Mouse (Mus musculus) kidney, embryonic 14.5 days (tissue): ENCODE data around the gene Gm13693. TPM values are rescaled to one million over a fixed set of nuclear protein-coding genes. Genes with fewer than 3 reads are reported as not detected.
"Not testable (repeated sequence)": the region's sequence is repeated elsewhere in the genome, so short reads cannot be mapped to it uniquely, and the experiment has no call there.

Experiments used
- ATAC-seq: fragments of 200-750 bp; cut with Nextera tagmentation; 2 replicates; pipeline ENCODE4 v1.8.0; 2017; ENCODE audit warnings: moderate number of reproducible peaks, mild to moderate bottlenecking, moderate TSS enrichment, moderate library complexity; ENCODE audit not compliant: low FRiP score, low TSS enrichment
- H3K27ac ChIP-seq: fragments of 300-500 bp; sonication (generic); 2 replicates; pipeline ENCODE4 v1.5.1; 2014; ENCODE audit warnings: low read depth, mild to moderate bottlenecking, low read length, moderate library complexity, mixed read lengths
- H3K27me3 ChIP-seq: fragments of 300-500 bp; sonication (generic); 2 replicates; pipeline ENCODE4 v1.6.1; 2014; ENCODE audit warnings: mild to moderate bottlenecking, low read length; ENCODE audit not compliant: control insufficient read depth, insufficient read depth
- H3K36me3 ChIP-seq: fragments of 300-500 bp; sonication (generic); 2 replicates; pipeline ENCODE4 v1.6.1; 2014; ENCODE audit warnings: low read length, mixed read lengths; ENCODE audit not compliant: control insufficient read depth, insufficient read depth
- H3K4me1 ChIP-seq: fragments of 300-500 bp; sonication (generic); 2 replicates; pipeline ENCODE4 v1.6.1; 2014; ENCODE audit warnings: low read length, mixed read lengths; ENCODE audit not compliant: control insufficient read depth, insufficient read depth
- H3K4me2 ChIP-seq: fragments of 300-500 bp; sonication (generic); replicated peaks from 2 replicates; pipeline ENCODE4 v1.6.1; 2014; ENCODE audit warnings: low read depth, mild to moderate bottlenecking, low read length
- H3K4me3 ChIP-seq: fragments of 300-500 bp; sonication (generic); 2 replicates; pipeline ENCODE4 v1.5.1; 2014; ENCODE audit warnings: mild to moderate bottlenecking, low read length
- H3K9ac ChIP-seq: fragments of 300-500 bp; sonication (generic); 2 replicates; pipeline ENCODE4 v1.6.1; 2014; ENCODE audit warnings: low read depth, mild to moderate bottlenecking, low read length, moderate library complexity
- H3K9me3 ChIP-seq: fragments of 300-500 bp; sonication (generic); 2 replicates; pipeline ENCODE4 v1.6.1; 2016; ENCODE audit warnings: low read length; ENCODE audit not compliant: control insufficient read depth
- WGBS: fragments of 180-500 bp; shearing (Covaris S2); extraction: QIAGEN DNeasy Blood & Tissue Kit; methylation state at CpG from one replicate; pipeline ENCODE4 v1.1.7; 2014; 5-methylcytosine and 5-hydroxymethylcytosine counted together
- polyA plus RNA-seq: library from polyadenylated mRNA; unstranded; fragments of >200 nt; fragmentation: Nextera tagmentation; extraction: Ambion mirVana; gene quantifications from 2 replicates; pipeline ENCODE4 v1.2.1, GENCODE M21; 2014

Gene Gm13693
- polyA plus RNA-seq, 1 experiment from 2014 or later = not detected

DNA sequence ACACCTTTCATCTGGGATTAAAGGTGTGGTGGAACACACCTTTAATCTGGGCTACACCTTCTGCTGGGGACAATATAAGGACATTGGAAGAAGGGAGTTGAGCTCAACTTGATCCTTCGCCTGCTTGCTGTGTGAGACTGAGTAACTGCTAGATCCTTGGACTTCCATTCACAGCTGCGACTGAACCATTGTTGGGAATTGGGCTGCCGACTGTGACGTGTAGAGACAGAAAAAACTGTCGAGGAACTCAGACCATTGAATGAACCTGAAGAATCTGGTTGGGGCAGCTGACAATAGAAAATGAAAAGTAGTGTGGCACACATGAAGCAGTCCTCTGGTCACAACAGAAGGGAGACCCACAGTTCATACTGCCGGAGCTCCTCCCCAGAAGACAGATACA is 23.1 kb downstream of the Gm13693 start, which contains the start of gene Gm13697:
Gene Gm13697 (plus strand): TSS at position 301 of the 400 bp plus-strand sequence.
- H3K4me2 ChIP-seq, H3K4me3 ChIP-seq, H3K36me3 ChIP-seq, H3K27me3 ChIP-seq, H3K9me3 ChIP-seq, ATAC-seq, H3K27ac ChIP-seq, H3K4me1 ChIP-seq, H3K9ac ChIP-seq: not testable (repeated sequence)
- WGBS = no CpG with 5 or more reads among the region's 6 CpGs

DNA sequence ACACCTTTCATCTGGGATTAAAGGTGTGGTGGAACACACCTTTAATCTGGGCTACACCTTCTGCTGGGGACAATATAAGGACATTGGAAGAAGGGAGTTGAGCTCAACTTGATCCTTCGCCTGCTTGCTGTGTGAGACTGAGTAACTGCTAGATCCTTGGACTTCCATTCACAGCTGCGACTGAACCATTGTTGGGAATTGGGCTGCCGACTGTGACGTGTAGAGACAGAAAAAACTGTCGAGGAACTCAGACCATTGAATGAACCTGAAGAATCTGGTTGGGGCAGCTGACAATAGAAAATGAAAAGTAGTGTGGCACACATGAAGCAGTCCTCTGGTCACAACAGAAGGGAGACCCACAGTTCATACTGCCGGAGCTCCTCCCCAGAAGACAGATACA is 28.9 kb downstream of the Gm13693 start, which contains the start of gene Gm13691:
Gene Gm13691 (plus strand): TSS at position 301 of the 400 bp plus-strand sequence.
- not testable (repeated sequence) for H3K36me3 ChIP-seq, ATAC-seq
- WGBS = no CpG with 5 or more reads among the region's 6 CpGs

DNA sequence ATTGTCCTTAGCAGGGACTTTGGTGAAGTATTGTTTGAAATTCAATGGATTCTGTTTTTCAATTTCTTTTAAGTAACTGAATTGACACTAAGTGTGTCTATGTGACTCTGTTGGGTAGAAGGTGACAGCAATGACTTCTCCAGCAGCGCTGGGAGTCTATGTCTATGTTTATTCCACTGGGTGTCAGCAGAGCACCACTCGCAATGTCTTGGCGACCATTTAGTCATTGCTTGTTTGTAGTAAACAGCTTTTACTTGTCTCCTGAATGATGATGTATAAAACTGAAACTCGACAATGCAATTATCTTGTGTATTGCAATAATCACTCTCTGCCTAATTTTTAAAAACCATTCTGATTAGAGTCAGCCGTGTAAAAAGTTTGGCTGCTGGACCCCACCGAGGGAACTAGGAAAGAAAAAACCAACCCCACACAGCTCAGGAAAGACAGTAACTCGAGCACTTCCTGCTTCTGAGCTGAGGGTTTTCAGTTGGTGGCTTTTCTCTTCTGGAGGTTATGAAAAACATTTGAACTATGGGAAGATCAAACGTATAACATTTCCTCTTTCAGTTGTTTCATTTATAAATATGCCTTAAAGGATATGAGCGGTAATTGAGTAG is 32.4 kb downstream of the Gm13693 start:
- not testable (repeated sequence) for H3K9me3 ChIP-seq, H3K4me3 ChIP-seq, H3K4me2 ChIP-seq, H3K4me1 ChIP-seq, H3K9ac ChIP-seq, H3K27me3 ChIP-seq, H3K36me3 ChIP-seq, H3K27ac ChIP-seq
- 0 out of 2 replicates have a peak, but pooled peaks have one; percentile 55 for ATAC-seq
- WGBS = 29% methylated on average over 7 of the region's 9 CpGs

More for the DNA sequence above, 28.9 kb downstream of the Gm13693 start, which contains the start of gene Gm13691:
- not testable (repeated sequence) for H3K27me3 ChIP-seq, H3K4me1 ChIP-seq, H3K4me2 ChIP-seq, H3K9ac ChIP-seq, H3K27ac ChIP-seq, H3K9me3 ChIP-seq, H3K4me3 ChIP-seq

DNA sequence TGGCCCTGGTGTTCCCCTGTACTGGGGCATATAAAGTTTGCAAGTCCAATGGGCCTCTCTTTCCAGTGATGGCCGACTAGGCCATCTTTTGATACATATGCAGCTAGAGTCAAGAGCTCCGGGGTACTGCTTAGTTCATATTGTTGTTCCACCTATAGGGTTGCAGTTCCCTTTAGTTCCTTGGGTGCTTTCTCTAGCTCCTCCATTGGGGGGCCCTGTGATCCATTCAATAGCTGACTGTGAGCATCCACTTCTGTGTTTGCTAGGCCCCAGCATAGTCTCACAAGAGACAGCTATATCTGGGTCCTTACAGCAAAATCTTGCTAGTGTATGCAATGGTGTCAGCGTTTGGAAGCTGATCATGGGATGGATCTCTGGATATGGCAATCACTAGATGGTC is 33.2 kb downstream of the Gm13693 start:
- not testable (repeated sequence) for H3K4me2 ChIP-seq, H3K9me3 ChIP-seq, H3K4me1 ChIP-seq, ATAC-seq, H3K4me3 ChIP-seq, H3K27me3 ChIP-seq, H3K36me3 ChIP-seq, H3K9ac ChIP-seq, H3K27ac ChIP-seq
- no CpG with 5 or more reads among the region's 3 CpGs for WGBS

DNA sequence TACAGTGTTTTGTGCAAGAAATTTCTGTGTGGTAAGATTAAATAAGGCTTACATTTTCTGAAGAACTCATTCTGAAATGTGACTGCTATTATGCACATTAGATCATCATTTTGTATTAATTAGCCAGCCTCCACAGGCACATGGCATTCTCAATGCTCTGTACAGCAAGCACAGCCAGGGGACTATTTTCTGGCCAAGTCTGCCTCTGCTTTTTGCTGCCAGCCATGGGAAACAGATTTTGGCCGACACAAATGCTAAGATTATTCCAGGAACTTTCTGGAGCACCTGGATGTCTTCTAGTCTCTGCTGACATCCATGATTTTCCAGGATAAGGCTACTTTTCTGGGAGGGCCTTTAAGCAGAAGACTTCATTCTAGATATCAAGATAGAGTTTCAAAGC is 47.6 kb downstream of the Gm13693 start:
- Histone ChIP-seq H3K4me2 (no peak overlapping the region), H3K27ac (no peak overlapping the region), H3K9me3 (no peaks in the 10 kb centered on the region), H3K4me1 (no peaks in the 10 kb centered on the region), H3K4me3 (no peak overlapping the region), H3K27me3 (no peaks in the 10 kb centered on the region), H3K36me3 (no peaks in the 10 kb centered on the region), H3K9ac (no peak overlapping the region)
- 66% methylated on average over 1 of the region's 1 CpGs for WGBS
- no peak for ATAC-seq

DNA sequence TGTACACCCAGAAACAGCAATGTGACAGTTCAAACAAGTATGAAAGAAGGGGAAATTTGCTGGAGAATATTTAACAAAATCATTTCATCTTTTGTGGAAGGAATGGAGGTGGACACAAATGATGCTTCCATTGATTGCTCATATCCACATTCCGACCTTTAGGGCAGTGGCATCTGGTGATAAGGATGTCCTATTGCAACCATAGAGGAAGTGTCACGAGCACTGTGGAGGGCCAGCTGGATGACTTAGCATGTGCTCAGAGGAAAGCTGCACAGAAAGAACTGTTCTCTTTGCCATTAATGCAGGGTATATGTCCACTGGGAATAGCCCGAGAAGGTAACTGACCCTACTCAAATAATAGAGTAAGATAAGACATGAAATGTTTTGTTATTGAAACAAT is 48.5 kb downstream of the Gm13693 start:
- no peaks in the 10 kb centered on the region for H3K27me3 ChIP-seq
- no peaks in the 10 kb centered on the region for H3K36me3 ChIP-seq
- no peak overlapping the region for H3K4me3 ChIP-seq
- 75% methylated on average over 3 of the region's 3 CpGs for WGBS
- H3K4me2 ChIP-seq = no peak overlapping the region
- no peaks in the 10 kb centered on the region for H3K9me3 ChIP-seq
- no peak overlapping the region for H3K9ac ChIP-seq
- ATAC-seq = no peak
- H3K4me1 ChIP-seq = no peaks in the 10 kb centered on the region
- no peak overlapping the region for H3K27ac ChIP-seq

Other genes starting within 250 kb of the Gm13693 start
- gene Itgav, start 237.1 kb upstream of the Gm13693 start, polyA plus RNA-seq = 117 and 125 TPM in 2 replicates
- 5.3 and 5.5 TPM in 2 replicates for gene Fam171b, start 148.9 kb upstream of the Gm13693 start, polyA plus RNA-seq
- not detected in 2 replicates for gene Zswim2, start 20.3 kb upstream of the Gm13693 start, polyA plus RNA-seq
- not detected in 2 replicates for gene Gm13698, start 5.8 kb upstream of the Gm13693 start, polyA plus RNA-seq
- not detected in 2 replicates for gene Gm13695, start 5.8 kb downstream of the Gm13693 start, polyA plus RNA-seq
- gene Gm13696, start 11.6 kb downstream of the Gm13693 start, polyA plus RNA-seq = not detected in 2 replicates
- gene Gm13694, start 17.4 kb downstream of the Gm13693 start, polyA plus RNA-seq = not detected in 2 replicates
- not detected in 2 replicates for gene Gm13697, start 23.2 kb downstream of the Gm13693 start, polyA plus RNA-seq
- not detected in 2 replicates for gene Gm13691, start 29.1 kb downstream of the Gm13693 start, polyA plus RNA-seq